Mouse (Mus musculus) ovary, adult 18-20 months (tissue): ENCODE measurements at regions not wholly inside any gene's neighbourhood (a gene's known extent, or its start where the extent isn't known, plus 50 kb on each side); places are given as distances from the start of the nearest gene placed in this dataset.

ENCODE experiments used
- DNase-seq: peaks from one replicate; pipeline ENCODE4 v3.0.0; 2022; ENCODE audit warnings: low spot score, mixed read lengths

DNA sequence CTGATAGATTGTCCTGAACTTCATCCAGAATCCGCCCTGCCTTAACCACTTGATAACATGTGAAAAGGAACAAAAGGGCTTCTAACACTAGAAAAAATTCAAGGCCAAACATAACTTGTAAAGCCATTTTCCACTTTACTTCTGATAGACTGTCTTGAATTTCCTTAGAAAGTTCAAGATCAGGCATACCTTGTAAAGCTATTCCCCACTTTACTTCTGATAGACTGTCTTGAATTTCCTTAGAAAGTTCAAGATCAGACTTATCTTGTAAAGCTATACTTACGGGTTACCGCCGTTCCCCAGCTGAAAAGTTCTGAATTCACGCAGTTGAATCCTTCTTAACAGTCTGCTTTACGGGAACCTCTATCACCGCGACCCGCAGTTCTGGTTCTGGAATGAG is 108.4 kb downstream of the Gm21913 start:
- DNase-seq = peak; percentile 0
